Mouse (Mus musculus) layer of hippocampus, adult 18-20 months (tissue): ENCODE measurements around the gene Psen2. TPM values are rescaled to one million over a fixed set of nuclear protein-coding genes. Genes with fewer than 3 reads are reported as not detected.

ENCODE experiments used
- DNase-seq, 2 experiments: peaks; one replicate each; pipeline ENCODE4 v3.0.0; 2022; ENCODE audit warnings: low spot score in 2 of 2
- total RNA-seq, 2 experiments: library from RNA; stranded (reverse); gene quantifications; 2 replicates each; pipeline ENCODE4 v1.2.3; 2021

Gene Psen2
- total RNA-seq, 2 experiments from 2014 or later: 17.4 to 17.9 TPM

DNA sequence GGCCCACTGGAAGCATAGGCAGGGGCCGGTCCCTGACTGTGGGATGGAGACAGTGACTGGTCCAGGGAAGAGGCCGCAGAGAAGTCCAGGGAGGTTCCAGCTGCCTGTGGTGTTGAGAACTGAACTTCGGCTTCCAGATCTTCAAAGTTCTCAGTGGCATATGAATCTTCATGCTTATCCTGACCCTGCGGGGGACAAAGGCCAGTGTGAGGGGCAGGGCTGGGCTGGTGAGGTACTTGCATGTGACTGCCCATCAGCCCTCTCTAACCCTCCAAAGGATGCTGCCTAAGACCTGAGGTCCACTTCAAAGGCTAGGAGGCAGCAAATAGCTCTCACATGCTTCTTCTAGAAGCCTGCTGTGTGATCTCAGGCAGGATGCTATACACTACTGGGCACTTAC, 84.1 kb downstream of the Psen2 start:
- no peak for DNase-seq

DNA sequence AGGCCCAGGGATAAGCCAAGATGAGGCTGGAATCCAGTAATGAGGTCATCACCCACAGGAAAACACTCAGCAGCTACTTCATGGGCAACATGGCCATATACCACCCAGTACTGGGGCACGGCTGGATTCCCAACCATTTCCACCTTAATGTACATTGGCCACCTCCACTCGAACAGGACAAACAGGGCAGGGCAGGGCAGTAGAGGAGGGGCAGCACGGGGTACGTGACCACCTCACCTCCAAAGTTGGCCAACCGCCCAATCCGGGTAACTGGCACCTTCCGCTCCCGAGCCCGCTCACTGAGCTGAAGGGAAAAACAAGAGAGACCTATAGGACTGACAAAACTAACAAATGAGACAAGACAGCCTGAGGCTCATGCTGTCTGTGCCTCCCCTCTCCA, 84.9 kb downstream of the Psen2 start:
- DNase-seq: no peak

Other genes with a start within 250 kb of the Psen2 start
- 10 to 100 TPM; 65.6 to 74.2 TPM for gene Coq8a, start 63.8 kb downstream of the Psen2 start, total RNA-seq
- gene Itpkb, start 67.0 kb upstream of the Psen2 start, total RNA-seq: 10 to 100 TPM; 27.2 to 27.4 TPM
- 100 to 1,000 TPM; 335 to 351 TPM for gene Stum, start 220.1 kb upstream of the Psen2 start, total RNA-seq